Mouse (Mus musculus) small intestine, adult 10 weeks (tissue): ENCODE results near the gene Sf3b5. TPM values are rescaled to one million over a fixed set of nuclear protein-coding genes. Genes with fewer than 3 reads are reported as not detected.

Experiments
- polyA plus RNA-seq: library from polyadenylated mRNA; stranded (reverse); fragments of 350-450 nt; fragmentation: Illumina TruSeq; extraction: RNeasy Lipid Tissue Mini Kit (QIAGEN cat#74804); gene quantifications from one replicate; pipeline ENCODE4 v1.2.3, GENCODE M21; 2014; ENCODE audit warnings: low replicate concordance

The Sf3b5 gene
- polyA plus RNA-seq: not detected

DNA sequence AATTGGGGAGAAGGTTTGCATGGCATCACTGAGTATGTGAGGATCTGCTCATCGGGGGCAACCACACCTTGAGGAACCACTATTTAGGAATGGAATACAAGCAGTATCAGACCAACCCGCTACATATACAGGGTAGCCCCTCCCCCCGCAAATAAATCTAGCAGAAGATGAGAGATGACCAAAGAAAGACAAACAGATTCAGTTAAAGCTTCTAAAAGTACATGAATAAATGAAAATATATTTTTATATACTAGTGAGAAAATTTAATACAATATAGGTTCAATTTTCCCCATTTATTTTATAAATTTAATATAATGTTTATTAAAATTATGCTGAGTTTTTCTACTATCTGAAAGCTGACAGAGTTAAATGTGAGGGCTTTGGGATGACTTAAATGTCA is at the start of gene Sf3b5:
Gene Sf3b5 (plus strand): TSS at position 301 of the 400 bp plus-strand sequence.

DNA sequence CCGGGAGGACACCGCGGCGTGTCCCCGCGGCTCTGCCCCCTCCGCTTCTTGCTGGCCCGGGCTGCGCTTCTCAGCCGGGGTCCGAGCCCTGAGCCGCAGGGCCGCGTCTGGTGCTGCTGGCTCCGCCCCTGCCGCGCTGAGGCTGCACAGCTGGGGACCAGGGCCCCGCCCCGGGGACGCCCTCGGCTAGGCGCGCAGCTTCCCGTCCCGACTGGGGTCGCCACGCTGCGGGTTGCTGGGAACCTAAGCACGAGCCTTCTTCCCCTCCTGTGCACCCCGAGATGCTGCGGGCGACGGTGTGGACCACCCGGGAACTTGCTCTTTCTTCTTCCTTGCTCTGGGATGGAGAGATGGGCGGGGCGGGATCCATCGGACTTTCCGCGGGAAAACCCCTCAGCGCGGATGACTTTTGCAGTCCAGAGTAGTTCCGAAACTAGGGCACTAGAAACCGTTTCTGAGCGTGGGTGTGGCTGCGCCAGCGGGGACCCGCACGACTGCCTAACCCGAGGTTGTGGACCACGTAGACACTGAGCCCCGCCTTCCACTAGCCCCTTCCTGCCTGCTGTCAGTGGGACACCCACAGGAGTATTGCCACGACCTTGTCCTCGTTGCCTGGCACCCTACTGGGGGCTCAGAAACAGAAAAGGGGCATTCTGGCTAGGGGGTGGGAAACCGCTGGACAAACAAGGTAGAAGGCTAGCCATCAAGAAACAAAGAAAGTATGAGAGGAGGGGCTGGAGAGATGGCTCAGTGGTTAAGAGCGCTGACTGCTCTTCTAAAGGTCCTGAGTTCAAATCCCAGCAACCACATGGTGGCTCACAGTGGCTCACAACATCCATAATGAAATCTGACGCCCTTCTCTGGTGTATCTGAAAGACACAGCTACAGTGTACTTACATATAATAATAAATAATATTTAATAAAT is 40.7 kb upstream of the Sf3b5 start, which contains the start of gene Stx11:
Gene Stx11 (minus strand): TSS at position 148 of the 925 bp plus-strand sequence.

Other genes with a start within 250 kb of the Sf3b5 start
- gene Utrn, start 136.0 kb upstream of the Sf3b5 start, polyA plus RNA-seq: 65.5 TPM
- gene Stx11, start 41.0 kb upstream of the Sf3b5 start, polyA plus RNA-seq: 1.8 TPM
- 12.5 TPM for gene Plagl1, start 55.2 kb downstream of the Sf3b5 start, polyA plus RNA-seq
- not detected for gene Zc2hc1b, start 172.7 kb downstream of the Sf3b5 start, polyA plus RNA-seq
- gene Ltv1, start 187.8 kb downstream of the Sf3b5 start, polyA plus RNA-seq: 48.0 TPM